Mouse (Mus musculus) WW6 (cell line): ENCODE data around the gene Mapk11.
A peak's percentile ranks its signal among the peaks of the same experiment; 100 is the strongest.

Source experiments
- DNase-seq: peaks from one replicate; pipeline ENCODE4 v3.0.0-alpha.2; 2013; ENCODE audit warnings: low read depth, low spot score

Gene Mapk11

DNA sequence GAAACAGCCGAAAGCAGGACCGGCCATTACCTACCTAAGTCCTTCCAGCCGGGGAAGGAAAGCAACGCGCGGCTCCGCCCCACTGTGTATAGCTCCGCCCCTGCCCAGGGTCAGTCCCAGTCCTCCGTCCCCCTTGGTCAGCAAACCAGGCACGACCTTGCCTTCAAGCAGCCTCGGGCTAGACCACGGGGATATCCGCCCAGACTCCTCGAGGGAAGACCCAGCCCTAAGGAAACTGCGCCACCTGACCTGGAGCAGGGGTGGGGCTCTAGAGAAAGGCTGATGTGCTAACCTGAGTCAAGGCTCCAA is 24.4 kb upstream of the Mapk11 start:
- no peak for DNase-seq

DNA sequence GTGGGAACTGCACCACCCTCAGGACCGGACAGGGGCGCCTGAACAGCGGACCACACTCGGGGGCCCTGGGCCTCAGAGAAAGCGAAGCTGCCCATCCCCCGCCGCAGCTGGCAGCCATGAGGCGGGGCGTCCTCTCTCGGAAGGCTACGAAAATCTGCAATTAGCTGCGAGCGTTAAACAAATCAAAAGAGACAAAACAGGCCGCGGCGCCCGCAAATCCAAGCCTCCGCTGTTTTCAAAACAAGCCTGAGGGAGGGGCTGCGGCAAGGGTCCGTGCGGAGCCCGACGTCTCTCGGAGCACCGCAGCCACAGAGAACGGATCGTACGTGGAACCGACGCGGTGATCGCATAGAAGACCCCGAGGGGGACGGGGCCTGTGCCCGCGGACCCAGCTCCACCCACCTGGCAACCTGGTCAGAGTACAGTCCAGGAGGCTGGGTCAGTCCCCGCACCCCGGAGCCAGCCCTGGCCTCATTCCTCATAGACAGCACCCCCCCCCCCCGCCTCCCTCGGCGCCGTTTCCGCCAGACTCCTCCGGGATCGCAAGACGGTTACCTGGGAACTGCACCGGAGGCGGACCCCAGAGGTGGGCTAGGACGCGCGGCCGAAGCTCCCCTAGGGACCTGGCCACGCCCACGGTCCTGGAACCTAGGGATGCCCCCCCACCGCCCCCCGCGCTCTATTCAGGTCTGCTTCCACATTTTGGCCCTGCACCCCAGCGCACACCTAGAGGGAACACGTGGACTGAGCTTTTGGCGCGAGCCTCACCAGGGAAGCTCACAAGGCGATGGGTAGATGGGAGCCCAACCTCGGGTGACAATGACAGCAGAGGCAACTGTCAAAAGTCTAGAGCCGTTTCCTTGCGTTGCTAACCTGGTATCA is 23.8 kb upstream of the Mapk11 start:
- no peak for DNase-seq

DNA sequence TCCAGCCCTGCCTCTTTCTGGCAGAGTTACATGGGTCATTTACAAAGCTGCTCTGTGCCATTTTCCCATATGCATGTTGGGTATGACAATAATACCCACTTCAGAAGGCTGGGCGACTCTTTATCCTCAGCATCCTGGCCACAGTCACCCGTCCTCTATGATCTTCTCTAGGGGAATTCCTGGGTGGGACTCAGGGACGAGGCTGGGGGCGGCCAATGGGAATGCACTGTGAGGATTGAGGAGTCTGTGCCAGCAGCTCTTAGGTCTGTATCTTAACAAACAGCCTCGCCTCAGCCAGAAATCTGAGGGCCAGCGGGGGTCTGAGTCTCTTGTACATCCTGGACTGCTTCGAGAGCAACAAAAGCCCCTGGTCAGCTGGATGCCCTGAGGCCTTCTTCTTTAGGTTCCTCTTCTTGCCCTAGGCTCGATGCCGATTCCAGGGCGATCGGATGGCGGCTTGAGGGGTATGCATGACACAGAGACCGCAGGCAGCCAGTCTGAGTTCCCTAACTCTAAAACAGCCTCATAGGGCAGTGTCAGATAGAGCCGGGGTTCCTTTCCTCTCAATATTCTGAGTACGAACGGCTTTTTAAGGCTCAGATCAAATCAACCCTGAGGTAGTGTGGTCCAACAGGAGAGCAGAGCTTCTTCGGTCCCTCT is 23.0 kb upstream of the Mapk11 start:
- DNase-seq = no peak

DNA sequence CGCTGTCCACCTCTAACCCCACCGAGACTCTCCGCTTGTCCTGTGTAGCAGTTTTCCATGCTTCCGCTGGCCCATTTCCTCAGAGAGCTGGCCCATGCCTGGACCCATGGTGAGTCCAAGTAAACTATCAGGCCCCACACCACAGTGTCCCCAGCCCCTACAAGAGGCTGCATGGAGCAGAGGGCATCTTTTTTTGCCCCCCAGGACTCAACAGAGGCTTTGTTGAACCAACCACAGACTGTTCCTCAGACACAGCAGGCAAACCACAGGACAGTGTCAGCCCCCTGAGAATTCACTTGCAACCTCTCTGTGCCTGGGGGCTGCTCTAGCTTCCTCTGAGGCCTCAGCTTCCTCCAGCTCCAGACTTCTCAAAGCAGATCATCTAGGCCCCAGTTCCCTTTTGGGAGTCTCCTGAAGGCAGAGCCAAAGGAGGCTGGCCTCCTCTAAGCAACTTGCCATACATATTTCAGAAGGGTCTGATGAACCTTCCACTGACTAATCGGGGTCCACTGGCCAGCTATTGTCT is 22.2 kb upstream of the Mapk11 start:
- DNase-seq = no peak

DNA sequence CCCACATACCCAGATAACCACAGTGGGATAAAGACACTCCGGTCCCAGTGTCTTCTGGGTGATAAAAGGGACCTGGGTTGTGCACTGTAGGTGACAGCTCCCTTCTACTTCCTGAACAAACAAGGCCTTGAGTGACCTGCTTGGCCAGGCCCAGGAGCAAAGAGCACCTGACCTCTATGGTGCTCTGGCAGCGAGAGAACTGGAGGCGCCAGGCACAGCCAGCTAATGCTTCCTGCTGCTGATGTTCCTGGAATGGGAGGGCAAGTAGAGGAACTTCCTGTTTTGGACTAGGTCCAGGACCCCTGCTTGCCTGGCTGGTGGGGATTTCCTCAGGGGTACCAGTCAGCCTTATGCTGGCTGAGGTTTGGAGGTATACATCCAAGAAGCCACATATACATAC is 20.7 kb upstream of the Mapk11 start:
- DNase-seq = no peak

DNA sequence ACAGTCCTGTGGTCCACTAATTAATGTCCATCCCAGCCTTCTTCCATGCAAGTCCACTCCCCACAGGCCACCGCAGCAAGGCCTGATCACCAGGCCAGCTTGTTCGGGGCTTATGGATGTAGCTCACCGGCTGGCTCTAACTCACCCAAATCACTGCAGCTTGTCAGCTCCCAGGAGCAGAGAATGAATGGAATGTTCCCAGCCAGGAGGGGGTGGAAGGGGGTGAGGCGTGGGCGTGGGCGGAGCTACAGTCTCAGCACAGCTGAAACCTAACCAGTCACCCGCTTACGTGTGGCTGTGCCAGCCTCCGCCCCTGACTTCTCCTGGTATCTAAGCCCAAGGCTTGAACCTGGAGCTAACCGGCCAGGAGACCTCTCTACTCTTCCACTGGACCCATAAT is 20.0 kb upstream of the Mapk11 start:
- DNase-seq = peak; percentile 47

DNA sequence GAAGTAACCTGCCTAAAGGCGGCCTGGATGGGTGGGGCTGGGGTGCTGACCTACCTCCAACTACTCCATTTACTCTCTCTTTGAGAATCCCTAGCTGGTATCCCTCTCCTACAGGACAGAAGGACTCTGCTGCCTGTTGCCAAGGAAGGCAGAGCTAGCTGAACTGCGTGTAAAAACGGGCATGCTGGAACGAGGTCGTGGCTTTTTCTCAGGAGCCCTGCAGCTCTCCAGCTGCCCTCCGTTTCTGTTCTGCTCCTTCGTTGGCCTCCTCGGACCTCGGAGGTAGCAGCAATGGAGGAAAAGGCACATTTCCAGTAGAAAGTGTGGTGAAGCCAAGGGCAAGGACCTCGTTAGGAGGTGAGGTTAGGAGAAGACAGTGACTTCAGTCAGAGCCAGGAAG is 19.5 kb upstream of the Mapk11 start:
- no peak for DNase-seq

DNA sequence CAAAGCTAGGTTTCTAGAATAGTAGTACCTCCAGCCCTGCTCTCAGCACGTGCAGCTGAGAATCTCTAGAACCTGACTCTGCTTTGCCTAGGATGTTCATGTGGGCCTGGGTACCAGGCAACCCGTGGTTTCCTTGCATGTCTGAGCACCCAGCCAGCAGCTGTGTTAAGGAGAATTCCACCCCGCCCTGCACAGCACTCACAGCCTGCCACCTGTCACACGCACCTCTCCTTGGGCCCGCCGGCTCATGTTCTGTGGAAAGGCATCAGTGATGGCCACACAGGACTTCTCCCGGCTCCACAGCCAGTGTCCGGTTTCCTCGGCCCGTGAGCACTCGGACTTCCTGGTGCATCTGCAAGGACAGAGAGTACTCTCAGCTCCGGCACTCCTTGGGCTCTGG is 16.1 kb upstream of the Mapk11 start:
- DNase-seq = no peak

DNA sequence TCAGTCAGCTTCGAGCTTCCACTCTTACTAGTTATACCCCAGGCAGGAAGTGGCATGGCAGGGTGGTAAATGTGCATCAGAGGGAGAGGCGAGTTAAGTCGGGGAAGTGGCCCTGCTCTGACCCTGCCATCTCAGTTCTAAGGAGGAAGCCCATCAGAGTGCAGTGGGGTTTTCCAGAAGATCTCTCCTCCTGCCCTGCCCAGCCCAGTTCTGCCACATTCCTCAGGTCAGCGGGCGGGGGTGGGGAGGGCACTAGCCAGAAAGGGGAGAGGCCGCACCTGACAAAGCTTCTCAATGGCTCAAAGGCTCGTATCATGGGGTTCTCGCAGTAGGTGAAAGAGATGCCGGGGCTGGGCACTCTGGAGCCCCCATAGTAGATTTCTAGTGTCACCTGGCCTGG is 12.0 kb upstream of the Mapk11 start:
- no peak for DNase-seq

DNA sequence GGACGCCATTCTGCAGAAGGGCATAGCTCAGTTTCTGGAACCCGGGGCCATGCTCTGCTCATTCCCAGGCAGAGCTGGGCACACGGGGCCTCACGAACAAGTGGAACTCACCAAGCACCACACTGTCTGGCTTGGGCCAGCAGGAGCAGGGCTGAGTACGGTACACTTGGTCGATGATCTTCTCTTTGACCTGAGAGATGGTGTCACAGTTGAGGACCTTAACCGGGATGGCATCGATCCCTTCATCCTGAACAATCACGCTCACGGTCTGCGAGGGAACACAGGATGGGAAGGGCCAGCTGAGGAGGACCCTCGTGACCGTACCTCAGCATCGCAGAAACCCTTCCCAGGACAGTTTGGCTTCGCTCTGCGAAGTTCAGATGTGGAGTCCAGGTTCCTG is 9.1 kb upstream of the Mapk11 start:
- no peak for DNase-seq

DNA sequence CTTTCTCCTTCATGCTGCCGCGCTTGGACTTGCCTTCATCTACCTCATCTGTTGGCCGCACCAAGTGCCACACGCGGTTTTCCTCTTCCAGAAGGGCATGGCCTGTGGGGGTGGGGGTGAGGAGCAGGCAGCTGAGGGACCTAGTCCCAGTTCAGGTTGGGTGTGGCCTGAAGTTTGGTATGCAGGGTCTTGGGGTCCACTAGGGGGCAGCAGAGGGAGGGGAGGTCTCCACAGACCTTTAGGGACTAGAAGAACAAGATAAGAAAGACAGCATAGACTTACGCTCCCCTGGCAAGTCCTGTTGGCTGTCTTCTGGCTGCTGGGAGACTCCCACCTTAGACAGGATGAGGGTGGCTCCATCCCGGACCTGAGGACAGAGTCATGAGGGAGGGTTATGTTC is 8.5 kb upstream of the Mapk11 start:
- peak; percentile 70 for DNase-seq

DNA sequence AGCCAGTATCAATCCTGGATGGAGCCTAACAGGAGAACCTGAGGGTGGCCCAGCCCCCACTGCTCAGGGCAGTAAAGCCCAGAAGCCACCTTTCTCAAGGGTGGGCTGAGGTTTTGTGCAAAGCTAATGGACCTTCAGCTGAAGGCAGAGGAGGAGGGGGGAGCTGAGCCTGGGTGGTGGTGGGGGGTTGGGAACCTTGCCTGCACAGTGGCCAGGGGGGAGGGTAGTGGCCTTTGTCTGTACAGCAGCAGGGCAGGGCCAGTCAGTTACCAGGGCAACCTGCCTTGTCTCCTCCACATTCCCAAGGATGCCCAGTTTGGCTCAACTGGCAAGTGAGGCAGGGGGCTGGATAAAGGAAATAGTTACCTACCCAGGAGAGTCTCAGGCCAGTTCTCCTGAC is 2.9 kb upstream of the Mapk11 start:
- no peak for DNase-seq

DNA sequence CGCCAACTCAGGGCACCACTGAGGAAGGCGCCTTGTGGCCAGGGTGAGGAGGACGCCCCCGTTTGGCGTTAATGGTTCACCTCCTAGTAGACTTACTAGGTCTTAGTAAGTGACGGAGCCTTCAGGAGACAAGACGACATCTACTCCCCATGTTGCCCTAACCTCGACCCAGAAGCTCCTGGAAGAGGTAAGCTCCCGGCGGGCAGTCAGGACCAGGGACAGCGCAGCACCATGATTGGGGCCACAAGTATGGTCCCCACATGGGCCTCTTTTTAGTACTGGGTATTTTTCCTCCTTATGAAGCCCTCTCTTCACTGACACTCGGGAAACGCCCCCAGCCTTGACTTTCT is 588 bp upstream of the Mapk11 start:
- DNase-seq = no peak

DNA sequence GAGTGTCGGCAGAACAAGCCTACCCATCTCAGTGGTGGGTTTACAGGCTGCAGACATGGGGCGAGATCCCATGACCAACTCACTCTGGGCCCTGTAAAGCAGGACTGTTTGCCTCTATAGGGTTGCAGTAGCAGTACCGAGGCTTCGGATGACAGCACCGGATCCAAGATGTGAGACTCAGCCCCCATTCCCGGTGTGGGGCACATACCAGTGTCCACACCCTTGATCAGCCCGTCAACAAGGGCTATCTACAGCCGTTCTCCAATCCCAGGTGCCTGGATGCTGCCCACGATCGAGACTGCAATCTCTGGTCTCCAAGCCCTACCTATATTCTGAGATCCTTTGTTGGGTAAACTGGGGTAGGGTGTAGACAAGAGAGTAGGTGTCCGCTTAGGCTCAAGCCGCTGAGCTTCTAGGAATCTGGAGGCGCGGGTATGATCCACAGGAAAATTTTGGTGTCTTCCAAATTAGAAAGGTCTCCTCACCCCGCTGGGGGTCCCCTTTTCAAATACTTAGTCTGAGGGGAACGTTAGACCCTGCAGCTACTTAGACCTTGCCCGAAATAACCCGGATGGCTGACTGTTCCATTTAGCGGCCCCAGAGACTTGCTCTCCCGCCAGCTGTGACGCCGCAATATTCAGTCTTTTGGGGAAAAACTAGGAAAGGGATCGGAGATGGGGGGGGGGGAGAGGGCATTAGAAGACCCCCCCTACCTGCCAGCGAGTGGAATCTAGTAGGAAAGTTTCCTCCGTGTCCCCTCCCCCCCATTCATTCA is 745 bp downstream of the Mapk11 start:
- no peak for DNase-seq

DNA sequence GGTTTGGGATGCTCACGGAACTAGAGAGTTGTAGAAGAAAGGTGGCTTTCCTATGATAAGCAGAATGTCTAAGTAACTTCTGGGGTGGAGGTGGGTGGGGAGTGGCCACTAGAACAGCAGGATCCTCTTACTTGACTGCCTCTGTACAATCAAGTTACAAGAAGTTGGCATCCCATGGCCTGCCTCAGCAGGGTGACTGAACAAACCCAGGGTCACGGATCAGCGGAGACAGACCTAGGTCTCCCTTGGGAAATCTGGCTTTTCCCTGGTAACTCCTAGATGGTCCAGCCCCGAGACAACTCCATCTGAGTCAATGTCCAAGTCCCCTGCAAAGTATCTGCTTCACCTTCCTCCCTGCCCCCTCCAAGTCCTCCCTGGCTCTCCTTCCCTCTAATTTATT is 1.5 kb downstream of the Mapk11 start:
- DNase-seq = no peak

DNA sequence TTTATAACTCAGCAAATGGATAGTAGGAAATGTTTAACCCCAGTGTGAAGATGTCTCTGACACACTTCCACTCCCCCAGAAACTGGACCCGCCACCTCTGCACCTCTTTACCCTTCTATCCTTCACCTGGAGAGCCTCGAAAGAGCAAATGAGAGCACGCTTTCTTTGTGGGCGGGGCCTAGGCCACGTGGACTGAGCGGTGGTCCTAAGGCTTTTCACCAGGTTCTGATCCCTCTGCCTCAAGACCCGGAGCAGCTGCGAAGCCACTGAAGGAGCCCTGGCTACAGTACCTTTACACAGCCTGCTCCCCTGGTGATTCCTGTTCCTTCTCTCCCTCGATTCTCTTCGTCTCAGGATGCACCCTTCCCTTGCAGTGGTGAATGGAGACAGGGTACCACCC is 2.0 kb downstream of the Mapk11 start:
- DNase-seq = no peak

DNA sequence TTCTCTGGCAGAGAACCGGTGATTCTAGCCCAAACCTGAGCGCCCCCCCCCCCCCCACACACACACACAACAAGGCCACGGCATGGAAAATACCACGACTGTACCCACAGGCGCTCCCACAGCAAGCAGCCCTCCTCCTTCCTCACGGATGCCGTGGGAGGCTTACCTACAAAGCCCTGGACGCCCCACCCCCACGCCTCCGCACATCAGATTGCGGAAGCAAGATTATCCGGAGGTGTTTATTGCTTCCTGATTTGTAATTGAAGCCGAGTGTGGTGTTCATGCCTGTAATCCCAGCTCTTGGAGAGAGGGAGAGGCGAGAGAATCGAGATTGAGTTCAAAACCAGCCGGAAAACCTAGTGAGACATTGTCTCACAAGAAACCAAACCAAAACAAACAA is 2.4 kb downstream of the Mapk11 start:
- no peak for DNase-seq

DNA sequence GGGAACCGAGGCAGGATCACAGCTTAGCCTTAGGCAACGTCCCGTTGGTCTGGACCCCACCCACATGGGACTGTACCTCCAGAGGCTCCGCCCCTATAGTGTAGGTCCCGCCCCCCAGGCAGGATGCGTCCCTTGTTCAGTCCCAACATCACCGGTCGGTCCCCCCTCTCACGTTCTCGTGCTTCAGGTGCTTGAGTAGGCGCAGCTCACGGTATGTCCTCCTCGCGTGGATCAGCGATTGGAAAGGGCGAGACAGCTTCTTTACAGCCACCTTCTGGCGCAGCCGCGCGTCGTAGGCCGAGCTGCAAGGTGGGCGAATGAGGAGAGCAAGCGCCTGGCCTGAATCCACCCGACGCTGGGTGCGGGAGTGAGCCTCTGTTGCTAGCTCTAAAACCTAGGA is 2.9 kb downstream of the Mapk11 start:
- no peak for DNase-seq

DNA sequence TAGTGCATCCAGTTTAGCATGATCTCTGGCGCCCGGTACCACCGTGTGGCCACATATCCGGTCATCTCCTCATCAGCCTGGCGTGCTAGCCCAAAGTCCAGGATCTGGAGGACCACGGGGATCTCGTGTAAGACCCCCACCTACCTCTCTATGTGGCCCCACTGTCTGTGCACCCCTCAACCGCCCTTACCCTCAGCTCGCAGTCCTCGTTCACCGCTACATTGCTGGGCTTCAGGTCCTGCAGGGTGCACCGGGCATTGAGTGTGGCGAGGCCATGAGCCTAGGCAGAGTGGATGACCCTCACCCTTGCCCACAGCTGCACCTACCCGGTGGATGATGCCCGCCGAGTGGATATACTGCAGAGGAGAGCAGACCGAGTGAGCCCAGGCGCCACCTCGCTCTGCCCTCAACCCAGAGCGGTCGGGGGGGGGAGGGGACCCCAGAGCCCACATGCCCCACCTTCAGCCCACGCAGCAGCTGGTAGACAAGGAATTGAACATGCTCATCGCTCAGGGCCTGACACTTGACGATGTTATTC is 3.5 kb downstream of the Mapk11 start:
- no peak for DNase-seq

DNA sequence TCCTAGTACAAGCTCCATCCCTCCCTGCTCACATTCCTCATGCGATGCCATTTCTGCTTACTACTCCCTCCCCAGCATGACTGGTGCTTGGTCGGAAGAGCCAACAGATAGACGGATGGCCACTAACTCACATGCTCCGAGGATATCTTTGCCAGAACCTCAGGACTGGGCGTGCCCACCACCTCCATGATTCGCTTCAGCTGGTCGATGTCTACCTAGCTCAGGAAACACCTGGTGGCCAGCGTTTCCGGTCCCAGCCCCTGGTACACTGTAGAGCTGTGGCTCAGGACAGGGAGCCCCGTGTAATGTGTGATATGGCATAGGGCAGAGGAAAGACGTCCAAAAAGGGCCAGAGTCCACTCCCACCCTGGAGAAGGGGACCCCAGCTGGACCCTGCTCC is 4.5 kb downstream of the Mapk11 start:
- DNase-seq = no peak

DNA sequence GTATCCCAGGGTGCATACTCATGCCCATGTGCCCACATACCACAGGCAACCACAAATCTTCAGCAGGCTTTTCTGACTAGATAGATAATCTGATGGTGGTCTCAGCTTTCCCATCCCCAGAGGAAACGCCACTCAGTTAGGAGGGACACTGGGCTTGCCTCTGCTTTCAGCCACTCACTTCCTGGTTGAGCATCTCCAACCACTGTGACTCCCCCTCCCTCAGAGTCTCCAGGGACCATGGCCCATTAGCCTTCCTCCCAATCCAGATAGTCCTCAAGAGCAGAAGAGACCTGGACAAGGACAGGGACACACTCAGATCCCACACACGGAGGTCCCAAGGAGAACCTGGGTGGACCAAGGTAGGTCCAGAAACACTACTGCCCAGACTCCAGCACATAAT is 6.3 kb downstream of the Mapk11 start:
- no peak for DNase-seq

DNA sequence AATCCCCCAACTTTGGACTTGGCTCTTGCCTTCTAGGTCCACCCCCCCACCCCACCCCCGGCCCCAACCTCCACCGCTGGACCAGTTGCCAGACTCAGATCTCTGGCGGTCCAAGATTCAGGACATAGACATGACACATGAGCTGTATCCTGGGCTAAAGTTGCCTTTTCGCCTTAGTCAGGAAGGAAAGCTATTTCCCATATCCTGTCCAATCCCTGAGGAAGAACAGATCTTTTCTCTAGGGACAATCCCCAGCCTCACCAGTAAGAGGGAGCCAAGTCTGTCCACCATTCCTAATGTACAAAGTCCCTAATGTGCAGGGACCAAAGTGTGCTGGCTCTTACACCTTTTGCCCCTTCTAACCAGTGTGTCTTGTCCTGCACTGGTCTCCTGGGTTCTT is 7.5 kb downstream of the Mapk11 start:
- DNase-seq = no peak
